Mouse (Mus musculus): ENCODE measurements at regions not wholly inside any gene's neighbourhood (a gene's known extent, or its start where the extent isn't known, plus 50 kb on each side); places are given as distances from the start of the nearest gene placed in this dataset.

DNA sequence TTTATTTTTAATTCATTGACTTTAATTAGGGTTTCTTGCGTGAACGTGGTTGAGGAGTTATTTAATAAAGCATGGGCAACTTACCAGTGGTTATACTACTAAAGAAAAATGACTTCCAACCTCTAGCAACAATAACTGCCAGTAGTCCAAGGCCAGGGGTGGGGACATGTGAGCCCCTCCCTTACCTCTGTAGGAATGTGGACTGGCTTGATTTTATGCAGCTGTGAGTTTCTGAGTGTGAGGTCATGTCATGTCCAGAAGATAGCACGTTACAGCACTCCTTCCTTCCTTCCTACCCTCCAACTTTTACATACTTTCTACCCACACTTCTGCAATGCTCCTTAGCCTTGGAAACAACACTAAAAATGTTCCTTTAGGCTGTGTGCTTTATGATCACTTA lies 63.6 kb upstream of the Cd93 start:
- no peak for DNase-seq (ENCODE audit: low spot score)

DNA sequence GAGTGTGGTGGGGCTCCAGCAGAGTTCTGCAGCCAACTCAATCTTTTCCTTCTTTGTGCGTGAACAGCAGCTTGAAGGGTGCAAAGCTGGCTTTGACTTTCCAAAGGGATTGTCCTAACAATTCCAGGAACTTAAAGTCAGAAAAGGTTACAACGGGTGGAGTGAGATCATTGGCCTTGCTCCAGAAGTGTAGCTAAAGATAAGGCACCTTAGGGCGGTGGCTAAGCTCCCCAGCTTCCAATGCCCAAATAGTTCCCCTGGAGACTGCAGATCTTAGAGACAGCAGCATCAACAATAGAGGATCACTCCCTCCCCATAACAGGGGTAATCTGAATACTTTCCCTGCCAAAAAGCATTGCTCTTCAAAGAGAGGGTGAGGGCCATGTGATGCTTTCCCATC lies 62.3 kb upstream of the Cd93 start:
- peak; percentile 80 for DNase-seq (ENCODE audit: low spot score)

DNA sequence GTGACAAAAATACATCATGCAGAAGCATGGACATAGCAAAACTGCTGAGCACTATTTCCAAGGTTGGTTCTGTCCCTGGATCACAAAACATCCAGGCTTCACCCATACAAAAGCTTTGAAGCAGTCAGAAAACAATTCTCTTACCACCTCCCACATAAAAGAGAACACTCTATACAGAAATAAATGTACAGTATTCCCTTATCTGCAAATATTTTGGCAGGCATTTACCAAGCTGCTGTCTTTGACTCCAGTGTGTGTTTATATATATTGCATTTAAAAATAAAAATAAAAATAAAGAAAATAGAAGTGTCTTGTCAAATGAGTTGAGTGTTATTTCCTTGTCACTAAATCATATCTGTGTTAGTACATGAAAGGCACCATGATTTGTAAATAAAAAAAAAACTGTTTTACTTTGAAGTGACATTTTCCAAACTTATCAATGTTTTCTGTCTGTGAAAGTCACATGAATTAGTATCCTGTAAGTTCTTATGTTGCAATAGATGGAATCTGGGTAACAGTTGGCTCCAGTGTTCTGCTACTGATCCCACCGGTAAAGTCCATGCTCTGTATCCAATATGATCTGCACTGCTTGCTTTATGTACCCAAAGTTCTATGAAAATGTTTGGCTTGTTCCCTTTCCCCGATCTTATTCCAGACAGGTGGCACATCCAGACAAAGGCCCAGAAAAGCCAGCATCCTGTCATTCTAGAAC lies 59.9 kb upstream of the Cd93 start:
- DNase-seq (ENCODE audit: low spot score) = no peak

DNA sequence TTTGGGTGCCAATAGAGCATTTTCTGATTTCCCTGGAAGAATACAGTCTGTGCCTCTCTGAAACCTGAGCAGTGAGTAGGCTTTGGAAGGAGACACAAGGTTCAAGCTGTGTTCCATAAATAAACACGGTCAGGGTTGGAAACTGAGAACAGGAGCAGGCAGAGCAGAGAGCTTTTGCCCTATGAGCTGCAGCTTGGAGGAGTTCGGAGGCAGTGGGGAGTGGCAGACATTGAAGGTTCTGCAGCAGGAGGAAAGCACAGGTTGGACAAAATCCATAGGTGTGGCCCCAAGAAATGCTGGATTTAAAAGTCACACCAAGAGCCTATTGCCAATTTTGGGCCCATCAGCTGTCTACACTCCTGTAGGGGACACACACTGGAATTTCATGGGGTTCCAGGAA lies 59.0 kb upstream of the Cd93 start:
- no peak for DNase-seq (ENCODE audit: low spot score)

DNA sequence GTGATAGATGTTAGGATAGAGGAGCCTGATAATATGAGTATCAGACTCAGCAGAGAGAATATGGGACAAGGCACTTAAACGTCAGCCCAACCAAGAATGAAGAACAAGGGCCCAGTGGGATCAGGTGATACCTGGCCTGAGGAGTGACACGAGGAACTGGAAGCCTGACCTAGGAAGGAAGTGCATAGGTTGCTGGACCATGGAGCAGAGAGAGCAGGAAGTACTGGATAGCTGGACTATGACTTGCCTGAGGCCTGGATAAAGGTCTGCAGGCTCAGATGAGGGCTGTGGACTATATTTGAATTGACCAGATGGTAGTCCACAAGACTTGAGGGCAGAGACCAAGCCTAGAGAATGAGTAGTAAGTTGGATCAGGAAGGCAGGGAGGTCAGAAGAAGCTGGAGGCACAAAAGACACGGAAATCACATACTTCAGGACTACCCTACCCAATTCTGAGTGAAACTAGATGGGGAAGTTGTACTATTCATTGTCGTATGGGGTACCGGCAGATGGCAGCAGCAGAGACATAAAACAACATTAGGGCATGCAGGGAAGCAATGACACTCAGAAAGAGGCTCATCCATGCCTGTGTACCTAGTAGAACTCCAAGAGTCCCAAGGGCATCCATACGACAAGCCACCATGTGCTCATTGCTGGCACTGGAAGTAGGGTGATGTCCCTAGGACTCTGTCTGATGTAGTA lies 57.0 kb upstream of the Cd93 start:
- DNase-seq (ENCODE audit: low spot score) = no peak

DNA sequence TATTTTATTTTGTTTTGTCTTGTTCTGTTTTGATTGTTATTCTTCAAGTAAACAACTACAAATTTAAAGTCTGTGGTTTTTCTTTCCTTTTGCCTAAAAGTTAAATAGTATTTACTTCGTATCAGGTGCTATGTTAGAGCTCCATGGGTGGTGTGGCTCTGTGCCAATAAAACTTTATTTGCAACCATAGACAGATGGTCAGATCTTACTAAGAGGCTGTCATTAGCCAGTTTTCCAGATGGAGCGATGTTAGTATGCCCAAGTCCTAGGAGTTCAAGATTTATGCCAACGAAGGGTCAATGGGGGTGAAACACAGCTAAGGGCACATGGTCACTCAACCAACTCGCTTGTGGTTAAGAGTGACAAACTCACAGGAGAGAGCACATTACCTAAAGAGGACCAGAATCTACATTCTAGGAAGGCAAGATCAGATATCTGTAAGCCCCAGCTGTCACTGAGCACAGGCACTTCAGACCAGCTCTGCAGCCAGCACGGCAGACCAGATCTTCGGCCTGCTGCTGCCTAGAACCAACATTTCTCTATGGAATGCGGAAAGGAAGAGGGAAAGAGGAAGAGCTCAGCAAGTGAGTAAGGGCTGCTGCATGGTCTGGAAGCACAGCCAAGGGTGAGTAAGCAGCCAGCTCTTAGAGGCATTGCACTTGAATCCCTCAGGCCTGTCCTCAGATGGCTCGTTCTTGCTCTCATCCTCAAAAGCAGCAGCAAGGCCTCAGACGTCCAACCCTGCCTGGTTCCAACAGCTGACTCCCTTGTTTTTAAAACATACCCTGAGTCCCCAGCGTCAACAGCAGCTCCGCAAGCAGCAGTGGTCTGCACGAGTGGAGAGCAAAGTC lies 54.3 kb upstream of the Cd93 start:
- DNase-seq (ENCODE audit: low spot score) = no peak

DNA sequence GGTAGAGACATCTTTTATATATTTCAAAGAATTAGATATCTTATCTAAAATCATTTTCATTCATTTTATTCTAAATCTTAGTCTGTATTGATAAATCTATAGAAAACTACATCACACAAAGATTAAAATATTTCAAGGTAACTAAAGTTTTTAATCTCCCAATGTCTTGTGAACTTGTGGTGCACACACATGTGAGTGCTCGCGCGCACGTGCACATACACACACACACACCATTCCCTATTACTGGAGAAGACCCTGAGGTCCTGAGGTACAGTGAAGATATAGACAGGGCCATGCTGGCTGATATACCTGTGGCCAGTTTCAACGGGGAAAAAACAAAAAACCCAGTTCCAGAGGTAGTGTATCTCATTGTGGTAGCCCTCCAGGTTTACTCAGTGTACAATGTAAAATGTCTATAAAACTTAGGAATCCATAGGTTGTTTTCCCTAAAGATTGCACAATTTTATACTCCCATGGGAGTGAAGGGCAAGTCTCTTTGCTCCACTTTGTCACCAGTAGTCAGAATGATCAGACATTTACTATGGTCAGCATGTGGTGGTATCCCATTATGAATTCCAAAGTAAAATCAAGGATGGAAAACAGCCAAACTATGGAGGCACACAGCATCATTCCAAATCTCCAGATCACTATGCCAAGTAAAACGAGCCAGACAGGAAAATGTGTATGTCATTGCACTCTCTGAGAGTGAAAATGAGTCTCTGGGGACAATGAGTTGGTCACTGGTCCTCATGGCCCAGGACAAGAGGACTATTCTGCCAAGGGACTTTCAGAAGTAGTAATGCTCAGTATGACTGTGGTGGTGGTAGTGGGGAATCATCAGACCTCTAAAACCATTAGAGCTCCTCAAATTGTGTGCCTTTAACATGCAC lies 53.0 kb upstream of the Cd93 start:
- no peak for DNase-seq (ENCODE audit: low spot score)

DNA sequence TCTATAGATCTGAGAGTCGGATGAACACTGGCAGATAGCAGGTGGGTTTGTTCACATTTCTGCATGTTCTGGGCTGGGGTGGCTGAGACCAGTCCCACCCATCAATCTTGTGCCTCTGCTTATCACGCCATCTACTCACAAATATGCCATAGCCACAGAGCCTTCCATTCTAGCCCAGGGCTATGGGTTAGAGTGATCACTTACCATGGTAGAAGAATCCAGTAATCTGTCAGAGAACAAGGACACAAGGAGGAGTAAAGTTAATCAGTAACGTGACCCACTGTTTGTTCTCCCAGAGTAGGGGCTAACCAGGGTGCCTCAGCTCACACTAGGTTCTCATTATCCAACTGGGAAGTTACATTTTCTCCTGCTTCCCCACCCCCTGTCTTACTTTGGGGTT lies 52.1 kb upstream of the Cd93 start:
- DNase-seq (ENCODE audit: low spot score) = no peak

DNA sequence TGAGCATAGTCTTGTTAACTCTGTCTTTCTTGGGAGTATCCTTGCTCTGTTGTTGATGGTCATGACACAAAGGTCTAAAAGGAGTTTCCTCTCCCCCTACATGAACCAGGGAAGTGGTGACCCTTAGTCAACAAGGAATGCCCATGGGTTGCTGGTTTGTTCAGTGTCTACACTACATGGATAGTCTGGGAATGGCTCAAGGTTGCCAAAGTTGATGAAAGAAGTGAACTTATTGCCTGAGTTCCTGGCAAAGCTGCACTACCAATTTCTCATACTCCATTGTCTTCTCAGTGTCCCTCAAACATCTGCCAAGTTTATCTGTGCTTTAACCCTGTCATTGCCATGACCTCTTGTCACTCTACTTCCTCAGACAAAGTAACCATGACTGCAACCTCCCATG lies 49.9 kb upstream of the Cd93 start:
- no peak for DNase-seq (ENCODE audit: low spot score)
